Mouse (Mus musculus) cerebellum, adult 9-10 months (tissue): Measurements from ENCODE around the gene Ddx43.
A peak's percentile ranks its signal among the peaks of the same experiment; 100 is the strongest.

Experiments used
- DNase-seq: peaks from one replicate; pipeline ENCODE4 v3.0.0; 2022

Gene Ddx43

DNA sequence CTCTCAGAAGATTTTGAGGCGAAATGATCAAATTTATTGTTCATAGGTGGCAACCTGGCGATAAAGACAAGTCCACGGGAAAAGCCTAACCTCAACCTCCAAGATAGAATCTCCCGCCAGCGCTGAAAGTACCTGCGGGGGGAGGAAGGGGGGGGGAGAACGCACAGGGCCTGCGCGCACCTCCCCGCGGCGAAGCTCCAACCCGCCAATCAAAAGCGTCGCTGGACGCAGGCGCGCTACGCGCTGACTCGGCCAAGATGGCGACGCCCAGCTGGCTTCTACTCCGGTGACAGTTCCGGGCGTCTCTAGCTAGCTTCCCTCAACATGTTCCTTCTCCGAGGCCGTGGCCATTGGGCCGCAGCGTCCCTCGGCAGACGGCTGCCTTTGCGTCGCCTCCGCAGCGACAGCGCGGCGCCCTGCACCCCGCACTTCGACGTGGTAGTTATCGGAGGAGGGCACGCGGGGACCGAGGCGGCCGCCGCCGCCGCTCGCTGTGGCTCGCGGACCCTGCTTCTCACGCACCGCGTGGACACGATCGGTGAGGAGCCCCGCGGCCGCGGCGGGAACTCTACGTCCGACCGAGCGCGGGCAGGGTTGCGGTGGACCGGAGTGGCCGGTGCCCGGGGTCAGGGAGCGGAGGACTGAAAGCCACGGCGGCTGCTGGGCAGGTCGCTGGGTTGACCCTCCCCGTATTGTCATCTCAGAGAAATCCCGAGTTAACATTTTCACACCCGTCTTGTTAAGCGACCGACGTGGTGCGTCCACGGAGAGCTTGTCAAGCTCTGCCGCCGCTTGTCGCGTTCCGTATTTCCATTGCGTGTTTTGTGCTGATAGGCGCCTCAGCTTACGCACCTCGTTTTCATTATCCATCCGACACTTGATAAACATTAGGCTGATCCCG is 52.6 kb downstream of the Ddx43 start, which contains the start of the genes Mto1 and Gm17324:
TSS of gene Mto1 (plus strand) at position 236 of the 901 bp plus-strand sequence.
TSS of gene Gm17324 (minus strand) at position 814 of the 901 bp plus-strand sequence.
- peak; percentile 86 for DNase-seq

DNA sequence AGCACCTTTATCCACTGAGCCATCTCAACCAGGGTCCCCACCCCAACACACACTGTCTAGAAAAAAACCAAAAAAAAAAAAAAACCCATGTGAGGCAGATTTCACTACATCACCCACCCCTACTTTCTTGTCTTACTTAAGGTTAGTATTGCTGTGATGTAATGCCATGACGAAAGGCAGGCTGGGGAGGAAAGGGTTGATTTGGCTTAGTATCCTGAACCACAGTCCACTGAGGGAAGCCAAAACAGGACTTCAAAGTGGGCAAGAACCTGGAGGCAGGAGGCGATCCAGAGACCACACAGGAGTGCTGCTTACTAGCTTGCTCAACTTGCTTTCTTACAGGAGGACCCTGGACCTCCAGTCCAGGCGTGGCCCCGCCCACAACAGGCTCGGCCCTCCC is 54.8 kb downstream of the Ddx43 start:
- DNase-seq, result no peak

DNA sequence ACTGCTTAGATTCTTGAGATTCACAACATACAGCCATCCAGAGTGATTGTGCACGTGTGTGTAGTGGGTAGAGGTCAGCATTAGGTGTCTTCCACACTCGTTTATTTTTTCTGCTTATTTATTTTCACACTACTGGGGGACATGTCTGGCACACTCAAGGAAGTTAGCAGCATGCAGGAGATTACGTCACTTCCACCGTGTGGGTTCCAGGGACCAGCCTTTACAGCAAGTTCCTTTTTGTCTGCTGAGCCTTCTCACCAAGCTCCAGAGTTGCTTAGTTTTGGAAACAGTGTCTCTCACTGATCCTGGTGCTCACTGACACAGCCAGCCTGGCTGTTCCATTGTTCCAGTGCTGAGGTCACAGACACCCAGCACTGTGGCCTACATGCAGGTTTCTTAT is 55.8 kb downstream of the Ddx43 start:
- DNase-seq, result no peak

DNA sequence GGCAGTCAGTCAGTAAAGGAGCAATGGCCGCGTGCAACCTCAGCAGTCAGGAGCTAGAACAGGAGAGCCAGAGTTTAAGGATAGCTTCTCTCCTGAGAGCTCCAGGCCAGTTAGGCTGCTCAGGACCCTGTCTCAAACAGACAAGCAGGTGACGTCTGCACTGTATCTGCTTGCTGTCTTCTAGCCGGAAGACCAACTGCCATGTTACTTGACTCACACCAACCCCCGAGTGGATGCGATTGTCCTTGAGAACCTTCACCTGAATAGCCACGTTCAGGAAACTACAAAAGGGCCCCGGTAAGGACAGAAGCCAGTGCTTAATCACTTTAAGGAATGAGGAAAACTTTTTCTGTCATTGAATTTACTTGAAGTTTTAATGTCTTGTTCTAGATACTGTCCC is 61.4 kb downstream of the Ddx43 start:
- DNase-seq, result no peak

DNA sequence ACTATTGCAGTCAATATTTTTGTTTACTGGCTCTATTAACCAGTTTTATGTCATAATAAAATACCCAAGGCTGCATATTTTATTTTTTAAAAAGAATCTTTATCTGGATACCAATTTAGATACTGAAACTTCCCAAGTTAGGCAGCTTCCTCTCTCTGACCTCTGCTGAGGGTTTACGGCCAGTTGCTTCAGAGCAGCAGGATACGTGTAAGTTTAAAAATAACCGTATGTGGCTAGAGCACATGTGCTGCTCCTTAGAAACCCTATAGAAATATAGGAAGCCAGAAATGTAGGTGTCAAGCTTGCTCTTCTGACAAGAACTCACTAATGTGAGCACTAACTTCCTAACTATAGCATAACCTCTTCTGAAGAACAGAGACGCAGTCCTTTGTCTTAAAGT is 67.8 kb downstream of the Ddx43 start:
- no peak for DNase-seq

DNA sequence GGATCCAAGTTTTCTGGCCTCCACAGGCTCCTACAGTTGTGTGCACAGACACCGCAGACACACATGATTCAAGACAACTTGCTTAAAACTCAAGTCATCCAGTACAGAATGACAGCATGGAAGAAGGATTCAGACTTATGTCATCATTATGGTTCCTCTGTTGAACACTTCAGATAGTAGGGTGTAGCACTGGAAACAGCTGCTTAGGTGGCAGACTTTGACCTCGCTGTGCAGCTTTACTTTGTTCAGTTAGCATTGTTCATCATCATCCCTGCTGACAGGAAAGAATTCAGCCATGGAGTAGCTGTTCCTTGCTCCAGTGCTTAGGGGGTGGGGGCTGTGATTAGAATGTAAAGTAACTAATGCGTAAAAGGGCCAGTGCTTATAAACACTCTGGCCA is 70.1 kb downstream of the Ddx43 start:
- no peak for DNase-seq
